ENCODE assay signal across 22 mouse cellular contexts in the genomic region with DNA sequence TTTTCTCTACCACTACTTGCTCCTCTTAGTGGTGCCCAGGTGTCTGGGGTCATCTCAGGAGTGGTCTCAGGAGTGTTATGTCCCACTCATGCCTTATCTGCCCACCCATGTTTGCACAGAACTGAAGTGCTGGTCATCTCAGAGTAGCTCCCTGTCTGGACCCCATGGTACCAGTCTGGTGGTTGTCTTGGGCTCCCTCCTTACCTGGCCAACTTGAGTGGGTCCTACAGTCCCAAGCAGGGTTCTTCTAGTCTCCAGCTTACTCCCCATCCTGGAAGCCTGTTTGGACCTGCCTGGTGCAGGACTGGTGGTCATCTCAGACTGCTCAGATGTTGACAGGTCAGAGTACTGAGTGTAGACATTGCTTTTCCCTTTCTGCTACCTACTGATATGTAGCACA.
"Had no signal": no experiment of that assay in that cellular context is flagged by ENCODE, and none has a peak within 500 bp of the region (broad histone marks: within the 10 kb centered on the region; RNA-seq: fewer than 3 reads in every experiment).

No protein-coding gene starts in this region.

- H3K36me3 ChIP-seq: limb, embryonic 10.5 days; limb, embryonic 13.5 days; liver, embryonic 12.5 days; liver, embryonic 15.5 days; midbrain, embryonic 15.5 days had no signal

- ATAC-seq: intestine, postnatal 0 days; liver, embryonic 12.5 days; midbrain, embryonic 15.5 days had no signal

- H3K4me1 ChIP-seq: limb, embryonic 10.5 days; limb, embryonic 13.5 days; liver, embryonic 12.5 days; liver, embryonic 15.5 days; midbrain, embryonic 15.5 days had no signal

- H3K9ac ChIP-seq: limb, embryonic 13.5 days; liver, embryonic 12.5 days; liver, embryonic 15.5 days; midbrain, embryonic 15.5 days had no signal

- H3K4me3 ChIP-seq: layer of hippocampus, adult 2 months; limb, embryonic 10.5 days; limb, embryonic 13.5 days; liver, embryonic 12.5 days; liver, embryonic 15.5 days; midbrain, embryonic 15.5 days; myocyte had no signal

- DNase-seq: kidney, adult 2 months; kidney, postnatal 25 days; layer of hippocampus, adult 9-11 months; liver; lung, adult 18-20 months; lung, postnatal 14 days; right cerebral cortex, adult 18-20 months; right cerebral cortex, postnatal 14 days; right cerebral cortex, postnatal 4 days; thymus, adult 2 months; thymus, postnatal 25 days had no signal

- H3K27ac ChIP-seq: kidney, postnatal 0 days; layer of hippocampus, adult 2 months; limb, embryonic 10.5 days; limb, embryonic 13.5 days; liver, embryonic 12.5 days; liver, embryonic 15.5 days; macrophage; midbrain, embryonic 15.5 days; stomach, postnatal 0 days had no signal

- H3K9me3 ChIP-seq: limb, embryonic 10.5 days; limb, embryonic 13.5 days; liver, embryonic 12.5 days; liver, embryonic 15.5 days; midbrain, embryonic 15.5 days had no signal

- H3K27me3 ChIP-seq: limb, embryonic 13.5 days; liver, embryonic 12.5 days; liver, embryonic 15.5 days; midbrain, embryonic 15.5 days had no signal

- H3K4me2 ChIP-seq: limb, embryonic 13.5 days; liver, embryonic 12.5 days; liver, embryonic 15.5 days; midbrain, embryonic 15.5 days had no signal
